In the genomic region with DNA sequence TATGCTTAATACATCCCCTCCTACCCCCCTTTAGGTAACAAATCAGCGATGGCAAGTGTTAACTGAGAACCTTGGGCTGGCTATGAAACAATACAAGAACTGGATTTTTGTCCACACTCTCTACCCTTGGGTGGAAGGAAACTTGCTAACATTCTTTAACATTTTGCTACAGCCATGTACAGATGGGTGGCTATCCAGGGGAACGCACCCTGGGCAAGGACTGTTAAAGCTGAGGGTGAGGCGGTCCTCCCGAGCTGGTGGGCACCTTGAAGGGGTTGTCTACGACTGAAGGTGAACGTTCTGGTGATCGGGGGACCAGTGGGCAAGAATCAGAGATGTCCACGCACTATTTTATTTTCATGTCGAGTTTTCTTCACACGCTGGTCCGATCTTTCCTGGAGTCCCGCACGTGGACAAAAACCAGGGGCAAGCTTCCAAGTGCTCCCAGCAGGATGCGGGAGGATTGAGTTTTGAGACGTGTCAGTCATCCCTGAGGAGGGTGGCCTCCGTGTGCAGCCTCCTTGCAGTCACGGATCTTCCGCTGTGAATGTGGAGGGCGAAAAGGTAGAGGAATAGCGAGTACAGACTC, we compare ENCODE assay signal across 7 mouse cellular contexts. TPM values are rescaled to one million over a fixed set of nuclear protein-coding genes. Genes with fewer than 3 reads are reported as not detected.
A peak's percentile ranks its signal among the peaks of the same experiment; 100 is the strongest.
DNase-seq lines count a peak whose midpoint lies in the region; ATAC-seq and TF ChIP-seq lines count a peak whose summit lies in the region.

No protein-coding gene starts in this region.

- peak overlapping the region; percentile 77 for H3K9ac ChIP-seq in lung, embryonic 15.5 days

- TF ChIP-seq CTCF in embryonic fibroblast, embryonic 13.5 days (IDR thresholded peaks at IDR 0.05; ENCODE audit: borderline replicate concordance, insufficient read depth, low read length) = no peak
- TF ChIP-seq CTCF in small intestine, adult 2 months (IDR thresholded peaks at IDR 0.05; ENCODE audit: extremely low read depth, insufficient read length, insufficient replicate concordance, low read depth, low read length) = no peak

- H3K27me3 ChIP-seq in lung, embryonic 15.5 days = no peaks in the 10 kb centered on the region
- no peaks in the 10 kb centered on the region for H3K27me3 ChIP-seq in limb, embryonic 10.5 days (ENCODE audit: low read depth, poor library complexity, severe bottlenecking)
- H3K27me3 ChIP-seq in small intestine, adult 2 months (ENCODE audit: control insufficient read depth, insufficient read depth, low read length) = no peaks in the 10 kb centered on the region

- no peaks in the 10 kb centered on the region for H3K9me3 ChIP-seq in lung, embryonic 15.5 days
- H3K9me3 ChIP-seq in limb, embryonic 10.5 days (replicated peaks) = no peaks in the 10 kb centered on the region

- TF ChIP-seq POLR2A in embryonic fibroblast, embryonic 13.5 days (IDR thresholded peaks at IDR 0.05; ENCODE audit: low read depth, low read length) = no peak
- TF ChIP-seq POLR2A in small intestine, adult 2 months (IDR thresholded peaks at IDR 0.05; ENCODE audit: low read depth, low read length) = no peak; the same call in 1 of the 2 replicates

- H3K4me1 ChIP-seq in lung, embryonic 15.5 days = peaks cover 27% of the 10 kb centered on the region
- H3K4me1 ChIP-seq in embryonic fibroblast, embryonic 13.5 days (ENCODE audit: control insufficient read depth, insufficient read depth, low read length) = no peaks in the 10 kb centered on the region
- H3K4me1 ChIP-seq in limb, embryonic 10.5 days = peaks cover 19% of the 10 kb centered on the region
- H3K4me1 ChIP-seq in small intestine, adult 2 months (ENCODE audit: control insufficient read depth, insufficient read depth, insufficient read length, low read length) = peaks cover 11% of the 10 kb centered on the region

- H3K27ac ChIP-seq in lung, embryonic 15.5 days = peak overlapping the region; percentile 99
- peak overlapping the region; percentile 70 for H3K27ac ChIP-seq in embryonic fibroblast, embryonic 13.5 days (ENCODE audit: insufficient read depth, low read length)
- H3K27ac ChIP-seq in limb, embryonic 10.5 days = peak overlapping the region; percentile 84
- H3K27ac ChIP-seq in small intestine, adult 2 months (ENCODE audit: insufficient read depth, low read depth, low read length) = peak overlapping the region; percentile 90

- H3K36me3 ChIP-seq in lung, embryonic 15.5 days = no peaks in the 10 kb centered on the region
- no peaks in the 10 kb centered on the region for H3K36me3 ChIP-seq in limb, embryonic 10.5 days
- H3K36me3 ChIP-seq in small intestine, adult 2 months (ENCODE audit: control insufficient read depth, insufficient read depth, low read length) = no peaks in the 10 kb centered on the region

- WGBS in lung, embryonic 15.5 days = under 1% methylated on average over 20 of the region's 20 CpGs
- 2% methylated on average over 20 of the region's 20 CpGs for WGBS in limb, embryonic 10.5 days
- WGBS in small intestine, adult 2 months = under 1% methylated on average over 20 of the region's 20 CpGs

- H3K4me3 ChIP-seq in lung, embryonic 15.5 days = peak overlapping the region; percentile 78
- peak overlapping the region; percentile 66 for H3K4me3 ChIP-seq in embryonic fibroblast, embryonic 13.5 days (ENCODE audit: insufficient read depth, low read length)
- H3K4me3 ChIP-seq in limb, embryonic 10.5 days = peak overlapping the region; percentile 90
- peak overlapping the region; percentile 84 for H3K4me3 ChIP-seq in small intestine, adult 2 months (ENCODE audit: low read depth, low read length)

- H3K4me2 ChIP-seq in lung, embryonic 15.5 days = peak overlapping the region; percentile 81

- no peak for DNase-seq in lung, postnatal 10 days
- DNase-seq in limb, embryonic 10.5 days (ENCODE audit: low spot score) = no peak

- ATAC-seq in lung, embryonic 15.5 days (ENCODE audit: borderline replicate concordance, extremely low read depth, low FRiP score, low TSS enrichment) = no peak; the same call in 1 of the 2 replicates
- no peak for ATAC-seq in megakaryocyte progenitor cell, adult 5-6 weeks (replicated peaks; ENCODE audit: poor library complexity)
- no peak for ATAC-seq in monocyte, adult 5-6 weeks (replicated peaks; ENCODE audit: insufficient number of reproducible peaks, low FRiP score, low TSS enrichment, poor library complexity, severe bottlenecking)

RNA-seq across cellular contexts. Expression of a gene that starts 16.3 kb away (rescaled TPM):
- polyA plus RNA-seq in lung, embryonic 15.5 days (2015; fragmentation: Nextera tagmentation; extraction: Ambion mirVana) = 0.16 and 0.18 TPM in 2 replicates
- not detected in 2 replicates for polyA plus RNA-seq in embryonic fibroblast, embryonic 13.5 days (2011; ENCODE audit: insufficient read length, low read depth, missing spikeins)
- polyA plus RNA-seq in limb, embryonic 10.5 days (2016; fragmentation: Nextera tagmentation; extraction: Ambion mirVana) = not detected in 2 replicates
- 0.25 TPM in 1 of 2 replicates, not detected in the other for polyA plus RNA-seq in small intestine, adult 2 months (2012; rRNA removed)
- 0.32 and 1.4 TPM in 2 replicates for total RNA-seq in megakaryocyte progenitor cell, adult 5-6 weeks (2015)
- not detected in 2 replicates for total RNA-seq in megakaryocyte progenitor cell, adult 5-6 weeks (2017)
- total RNA-seq in monocyte, adult 5-6 weeks (2017) = 99.8 to 219 TPM (median 100 TPM) in 3 replicates

RNA-seq across cellular contexts. Expression of a gene that starts 16.3 kb away (rescaled TPM):
- not detected in 2 replicates for polyA plus RNA-seq in lung, embryonic 15.5 days (2015; fragmentation: Nextera tagmentation; extraction: Ambion mirVana)
- not detected in 2 replicates for polyA plus RNA-seq in embryonic fibroblast, embryonic 13.5 days (2011; ENCODE audit: insufficient read length, low read depth, missing spikeins)
- not detected in 2 replicates for polyA plus RNA-seq in limb, embryonic 10.5 days (2016; fragmentation: Nextera tagmentation; extraction: Ambion mirVana)
- 0.46 TPM in 1 of 2 replicates, not detected in the other for polyA plus RNA-seq in small intestine, adult 2 months (2012; rRNA removed)
- total RNA-seq in megakaryocyte progenitor cell, adult 5-6 weeks (2015) = not detected in 2 replicates
- not detected in 2 replicates for total RNA-seq in megakaryocyte progenitor cell, adult 5-6 weeks (2017)
- 0.57 TPM in 1 of 3 replicates, not detected in the others for total RNA-seq in monocyte, adult 5-6 weeks (2017)

RNA-seq across cellular contexts. Expression of a gene that starts 44.9 kb away (rescaled TPM):
- 0.24 and 0.32 TPM in 2 replicates for polyA plus RNA-seq in lung, embryonic 15.5 days (2015; fragmentation: Nextera tagmentation; extraction: Ambion mirVana)
- polyA plus RNA-seq in embryonic fibroblast, embryonic 13.5 days (2011; ENCODE audit: insufficient read length, low read depth, missing spikeins) = not detected in 2 replicates
- polyA plus RNA-seq in limb, embryonic 10.5 days (2016; fragmentation: Nextera tagmentation; extraction: Ambion mirVana) = not detected in 2 replicates
- polyA plus RNA-seq in small intestine, adult 2 months (2012; rRNA removed) = 0.03 TPM in 1 of 2 replicates, not detected in the other
- 3.1 and 6.7 TPM in 2 replicates for total RNA-seq in megakaryocyte progenitor cell, adult 5-6 weeks (2015)
- 4.8 and 9.2 TPM in 2 replicates for total RNA-seq in megakaryocyte progenitor cell, adult 5-6 weeks (2017)
- 129 to 160 TPM (median 147 TPM) in 3 replicates for total RNA-seq in monocyte, adult 5-6 weeks (2017)

RNA-seq across cellular contexts. Expression of a gene that starts 48.5 kb away (rescaled TPM):
- 0.83 and 1.4 TPM in 2 replicates for polyA plus RNA-seq in lung, embryonic 15.5 days (2015; fragmentation: Nextera tagmentation; extraction: Ambion mirVana)
- polyA plus RNA-seq in embryonic fibroblast, embryonic 13.5 days (2011; ENCODE audit: insufficient read length, low read depth, missing spikeins) = not detected in 2 replicates
- polyA plus RNA-seq in limb, embryonic 10.5 days (2016; fragmentation: Nextera tagmentation; extraction: Ambion mirVana) = 0.59 and 0.62 TPM in 2 replicates
- polyA plus RNA-seq in small intestine, adult 2 months (2012; rRNA removed) = 0.52 and 0.74 TPM in 2 replicates
- total RNA-seq in megakaryocyte progenitor cell, adult 5-6 weeks (2015) = 237 and 280 TPM in 2 replicates
- 243 and 287 TPM in 2 replicates for total RNA-seq in megakaryocyte progenitor cell, adult 5-6 weeks (2017)
- 29.0 to 64.0 TPM (median 51.6 TPM) in 3 replicates for total RNA-seq in monocyte, adult 5-6 weeks (2017)

RNA-seq across cellular contexts. Expression of a gene that starts 53.4 kb away (rescaled TPM):
- polyA plus RNA-seq in lung, embryonic 15.5 days (2015; fragmentation: Nextera tagmentation; extraction: Ambion mirVana) = 0.15 and 0.16 TPM in 2 replicates
- polyA plus RNA-seq in embryonic fibroblast, embryonic 13.5 days (2011; ENCODE audit: insufficient read length, low read depth, missing spikeins) = not detected in 2 replicates
- polyA plus RNA-seq in limb, embryonic 10.5 days (2016; fragmentation: Nextera tagmentation; extraction: Ambion mirVana) = not detected in 2 replicates
- not detected in 2 replicates for polyA plus RNA-seq in small intestine, adult 2 months (2012; rRNA removed)
- total RNA-seq in megakaryocyte progenitor cell, adult 5-6 weeks (2015) = 0.07 and 0.96 TPM in 2 replicates
- total RNA-seq in megakaryocyte progenitor cell, adult 5-6 weeks (2017) = 0.37 and 0.51 TPM in 2 replicates
- total RNA-seq in monocyte, adult 5-6 weeks (2017) = 160 to 719 TPM (median 207 TPM) in 3 replicates
